Mouse (Mus musculus) brain, embryonic 14.5 days (tissue): ENCODE measurements around the gene Dcun1d3. TPM values are rescaled to one million over a fixed set of nuclear protein-coding genes. Genes with fewer than 3 reads are reported as not detected.
A peak's percentile ranks its signal among the peaks of the same experiment; 100 is the strongest.

Experiments
- DNase-seq: peaks from one replicate; pipeline ENCODE4 v3.0.0-alpha.2; 2011; ENCODE audit warnings: low read depth
- CTCF ChIP-seq: fragments of 200-500 bp; IDR thresholded peaks from 2 replicates; pipeline ENCODE4 v1.5.1; 2012; ENCODE audit warnings: inconsistent platforms, mild to moderate bottlenecking, moderate library complexity, borderline replicate concordance; ENCODE audit not compliant: insufficient read depth, insufficient read length; ENCODE audit errors: extremely low read depth
- POLR2A ChIP-seq: fragments of 200-500 bp; IDR thresholded peaks from 2 replicates; pipeline ENCODE4 v1.6.1; 2012; ENCODE audit warnings: mild to moderate bottlenecking, inconsistent platforms, borderline replicate concordance; ENCODE audit not compliant: poor library complexity, insufficient read depth, insufficient read length, severe bottlenecking; ENCODE audit errors: extremely low read depth
- polyA plus RNA-seq: library from polyadenylated mRNA; depleted of rRNA; stranded (reverse); fragments of >200 nt; gene quantifications from 2 replicates; pipeline ENCODE4 v1.2.3, GENCODE M21; 2012; rRNA removed

Dcun1d3 gene
- polyA plus RNA-seq: 8.9 and 10.7 TPM in 2 replicates

- DNase-seq: peak; percentile 100
- TF ChIP-seq POLR2A (peak; percentile 58), CTCF (no peak)
These were observed at the start of gene Dcun1d3, which contains the start of gene Lyrm1 for GRCm38 (mm10) chr7:119895639-119896512. Gene Dcun1d3 (minus strand): TSS chr7:119896298. Gene Lyrm1 (plus strand): TSS chr7:119895861.

DNA sequence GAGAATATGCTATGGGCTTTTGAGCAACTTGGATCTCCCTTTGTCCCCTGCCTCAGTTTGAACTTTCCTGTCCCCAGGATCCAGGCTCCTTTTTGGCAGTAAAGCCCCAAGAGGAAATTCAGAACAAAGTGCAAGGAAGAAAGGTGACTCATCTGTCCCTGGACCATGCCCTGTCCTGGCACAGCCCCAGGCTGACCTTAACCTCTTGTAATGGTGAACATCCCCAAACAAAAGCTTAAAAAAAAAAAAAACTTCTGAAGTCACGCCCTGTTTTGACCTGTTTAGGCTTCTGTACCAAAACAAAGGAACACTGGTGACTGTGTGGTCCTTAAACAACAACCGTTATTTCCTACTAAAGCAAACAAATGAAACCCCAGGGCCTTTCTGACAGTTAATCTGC is 45.5 kb upstream of the Dcun1d3 start:
- DNase-seq: no peak
- no peak for TF ChIP-seq CTCF
- TF ChIP-seq POLR2A: no peak

DNA sequence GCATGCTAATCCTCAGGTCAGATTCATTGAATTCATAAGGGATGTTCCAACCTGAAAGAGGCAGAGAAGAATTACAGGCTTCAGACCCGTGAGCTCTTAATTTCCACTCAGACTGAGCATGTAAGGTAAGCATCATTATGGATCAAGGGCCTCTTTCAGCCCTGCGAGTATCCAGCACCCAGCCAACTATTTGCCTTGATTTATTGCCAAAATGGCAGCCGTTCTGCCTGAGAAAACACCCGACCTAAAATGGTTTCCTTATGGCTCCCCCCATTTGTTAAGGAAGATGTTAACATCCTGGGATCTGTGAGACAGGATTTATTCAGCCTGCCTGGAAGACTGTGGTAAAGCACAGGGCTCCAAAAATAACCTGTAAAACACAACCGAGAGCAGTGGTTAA is 40.9 kb upstream of the Dcun1d3 start:
- DNase-seq: peak; percentile 9
- TF ChIP-seq CTCF: no peak
- no peak for TF ChIP-seq POLR2A

- peak; percentile 6 for DNase-seq
- TF ChIP-seq POLR2A (no peak), CTCF (no peak)
These were observed 40.2 kb upstream of the Dcun1d3 start for GRCm38 (mm10) chr7:119936321-119936720.

DNA sequence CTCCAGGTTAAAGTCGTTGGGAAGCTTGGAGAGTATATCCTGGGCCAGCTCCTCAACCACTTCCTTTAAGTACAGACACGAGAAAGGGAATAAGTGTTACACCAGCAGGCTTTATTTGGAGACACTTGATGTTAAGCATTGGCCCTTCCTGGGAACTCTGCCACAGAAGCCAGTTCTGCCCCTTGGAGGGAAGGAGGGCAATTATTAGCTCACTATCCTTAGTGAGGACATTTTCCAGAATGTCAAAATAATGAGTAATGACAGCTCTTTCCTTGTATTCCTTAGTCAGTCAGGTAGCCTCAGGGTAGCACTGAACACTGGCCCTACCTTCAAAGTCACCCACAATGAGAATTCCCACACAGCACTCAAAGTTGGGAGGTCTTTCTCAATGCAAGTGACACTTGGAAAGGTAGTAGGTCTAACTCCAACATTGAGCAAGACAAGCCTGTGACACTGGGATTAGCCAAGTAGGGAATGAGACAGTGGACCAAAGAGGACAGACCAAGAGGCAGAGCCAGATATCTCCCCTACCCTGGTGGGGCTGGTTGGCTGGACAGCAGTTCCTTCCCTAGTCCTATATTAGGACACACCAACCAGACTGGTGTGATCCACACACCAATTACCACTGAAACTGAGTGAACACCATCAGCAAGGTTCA is 32.8 kb upstream of the Dcun1d3 start:
- TF ChIP-seq POLR2A (no peak), CTCF (no peak)
- no peak for DNase-seq

DNA sequence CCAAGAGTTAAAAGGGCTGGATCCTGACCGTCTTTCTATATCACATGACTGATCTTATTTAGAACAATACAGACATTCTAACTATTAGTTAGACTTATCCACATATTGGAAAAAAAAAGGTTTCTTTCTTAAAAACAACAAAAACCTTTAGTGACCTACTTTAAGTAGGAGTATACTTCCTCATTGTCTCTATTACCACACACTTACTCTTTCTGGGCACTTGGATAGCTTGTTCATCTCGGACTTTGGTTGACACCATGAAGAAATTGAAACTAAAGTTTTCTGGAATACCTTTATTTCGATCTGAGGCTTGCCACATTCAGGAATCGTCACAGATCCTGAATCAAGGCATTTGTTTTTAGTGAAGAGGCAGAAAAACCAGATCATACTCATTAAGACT is 25.0 kb upstream of the Dcun1d3 start:
- DNase-seq: no peak

GRCm38 (mm10) chr7:119920457-119920856 is 24.4 kb upstream of the Dcun1d3 start:
- DNase-seq: no peak
- no peak for TF ChIP-seq CTCF
- no peak for TF ChIP-seq POLR2A

More for the DNA sequence above, 25.0 kb upstream of the Dcun1d3 start:
- TF ChIP-seq CTCF (no peak), POLR2A (no peak)

- TF ChIP-seq CTCF (no peak), POLR2A (no peak)
- no peak for DNase-seq
These were observed 15.6 kb upstream of the Dcun1d3 start for GRCm38 (mm10) chr7:119911727-119912126.

- TF ChIP-seq CTCF (no peak), POLR2A (no peak)
- no peak for DNase-seq
These were observed 10.6 kb upstream of the Dcun1d3 start for GRCm38 (mm10) chr7:119906523-119907215.

- no peak for TF ChIP-seq CTCF
- no peak for TF ChIP-seq POLR2A
- no peak for DNase-seq
These were observed 3.4 kb upstream of the Dcun1d3 start for GRCm38 (mm10) chr7:119899386-119900057.
